Mouse (Mus musculus): Measurements from ENCODE around the gene Slc6a18.
"Not testable (repeated sequence)": the region's sequence is repeated elsewhere in the genome, so short reads cannot be mapped to it uniquely, and the experiment has no call there.

Slc6a18 gene
- long read RNA-seq, experiment 1, result 0 reads
- long read RNA-seq, experiment 2, result 0 reads

- intact Hi-C loops (cut with DNase I), result no loop called here
These were observed at the start of gene Slc6a18 for GRCm38 (mm10) chr13:73677853-73678252. Slc6a18 (minus strand) TSS chr13:73678023.

GRCm38 (mm10) chr13:73725315-73725714 lies 47.5 kb upstream of the Slc6a18 start:
- intact Hi-C loops (cut with DNase I), result no loop called here

- intact Hi-C loops (cut with DNase I), result no loop called here
These were observed 45.4 kb upstream of the Slc6a18 start for GRCm38 (mm10) chr13:73723081-73723668.

- intact Hi-C loops (cut with DNase I), result no loop called here
These were observed 42.4 kb upstream of the Slc6a18 start for GRCm38 (mm10) chr13:73720241-73720640.

- intact Hi-C loops (cut with DNase I), result loop anchor here (2.0 to 5.0 kb wide), 2 partner anchors 189 to 206 kb away; no protein-coding TSS in a partner anchor
These were observed 40.4 kb upstream of the Slc6a18 start for GRCm38 (mm10) chr13:73718225-73718624.

GRCm38 (mm10) chr13:73714020-73714419 lies 36.2 kb upstream of the Slc6a18 start:
- intact Hi-C loops (cut with DNase I), result loop anchor here (5.0 kb wide), 1 partner anchor 67 kb away; no protein-coding TSS in a partner anchor

- intact Hi-C loops (cut with DNase I), result loop anchor here (5.0 kb wide), 1 partner anchor 66 kb away; no protein-coding TSS in a partner anchor
These were observed 35.4 kb upstream of the Slc6a18 start for GRCm38 (mm10) chr13:73713204-73713603.

GRCm38 (mm10) chr13:73712228-73712627 lies 34.4 kb upstream of the Slc6a18 start:
- intact Hi-C loops (cut with DNase I), result loop anchor here (5.0 kb wide), 1 partner anchor 65 kb away; no protein-coding TSS in a partner anchor

- intact Hi-C loops (cut with DNase I), result loop anchor here (5.0 kb wide), 1 partner anchor 65 kb away; no protein-coding TSS in a partner anchor
These were observed 34.0 kb upstream of the Slc6a18 start for GRCm38 (mm10) chr13:73711803-73712202.

- intact Hi-C loops (cut with DNase I), result loop anchor here (5.0 kb wide), 1 partner anchor 64 kb away; no protein-coding TSS in a partner anchor
These were observed 33.4 kb upstream of the Slc6a18 start for GRCm38 (mm10) chr13:73711221-73711620.

- intact Hi-C loops (cut with DNase I), result no loop called here
These were observed 31.7 kb upstream of the Slc6a18 start for GRCm38 (mm10) chr13:73709491-73709890.

- intact Hi-C loops (cut with DNase I), result no loop called here
These were observed 27.0 kb upstream of the Slc6a18 start, which contains the start of gene Slc6a19 for GRCm38 (mm10) chr13:73704694-73705325. Slc6a19 (minus strand) TSS chr13:73704865.

GRCm38 (mm10) chr13:73703486-73703885 lies 25.7 kb upstream of the Slc6a18 start:
- intact Hi-C loops (cut with DNase I), result not testable (repeated sequence)

GRCm38 (mm10) chr13:73702776-73703175 lies 25.0 kb upstream of the Slc6a18 start:
- intact Hi-C loops (cut with DNase I), result no loop called here

GRCm38 (mm10) chr13:73701161-73701883 lies 23.5 kb upstream of the Slc6a18 start:
- intact Hi-C loops (cut with DNase I), result no loop called here

GRCm38 (mm10) chr13:73700554-73700953 lies 22.7 kb upstream of the Slc6a18 start:
- intact Hi-C loops (cut with DNase I), result no loop called here

- intact Hi-C loops (cut with DNase I), result loop anchor here (5.0 kb wide), 1 partner anchor 187 kb away; no protein-coding TSS in a partner anchor
These were observed 21.9 kb upstream of the Slc6a18 start for GRCm38 (mm10) chr13:73699714-73700113.

- intact Hi-C loops (cut with DNase I), result loop anchor here (5.0 kb wide), 1 partner anchor 184 kb away; no protein-coding TSS in a partner anchor
These were observed 18.7 kb upstream of the Slc6a18 start for GRCm38 (mm10) chr13:73696529-73696928.

- intact Hi-C loops (cut with DNase I), result loop anchor here (5.0 kb wide), 1 partner anchor 183 kb away; no protein-coding TSS in a partner anchor
These were observed 17.1 kb upstream of the Slc6a18 start for GRCm38 (mm10) chr13:73694972-73695371.

- intact Hi-C loops (cut with DNase I), result loop anchor here (2.0 kb wide), 1 partner anchor 47 kb away; no protein-coding TSS in a partner anchor
These were observed 15.5 kb upstream of the Slc6a18 start for GRCm38 (mm10) chr13:73693333-73693732.

GRCm38 (mm10) chr13:73692249-73692868 lies 14.5 kb upstream of the Slc6a18 start:
- intact Hi-C loops (cut with DNase I), result loop anchor here (2.0 kb wide), 1 partner anchor 46 kb away; no protein-coding TSS in a partner anchor

Measured in adrenal gland (tissue).